Mouse (Mus musculus) forebrain, embryonic 10.5 days (tissue): ENCODE measurements around the gene Nfix. TPM values are rescaled to one million over a fixed set of nuclear protein-coding genes. Genes with fewer than 3 reads are reported as not detected.

Source experiments
- DNase-seq: peaks from one replicate; pipeline ENCODE4 v3.0.0-alpha.2; 2017; ENCODE audit warnings: low spot score; ENCODE audit errors: extremely low spot score
- H3K27ac ChIP-seq: fragments of 300-500 bp; sonication (generic); 2 replicates; pipeline ENCODE4 v1.5.1; 2016; ENCODE audit warnings: mild to moderate bottlenecking
- H3K27me3 ChIP-seq: fragments of 300-500 bp; sonication (generic); 2 replicates; pipeline ENCODE4 v1.6.1; 2016; ENCODE audit warnings: mild to moderate bottlenecking; ENCODE audit not compliant: poor library complexity, severe bottlenecking
- H3K36me3 ChIP-seq: fragments of 300-500 bp; sonication (generic); replicated peaks from 2 replicates; pipeline ENCODE4 v1.6.1; 2016; ENCODE audit warnings: mild to moderate bottlenecking, moderate library complexity
- H3K4me1 ChIP-seq: fragments of 300-500 bp; sonication (generic); 2 replicates; pipeline ENCODE4 v1.6.1; 2016
- H3K4me3 ChIP-seq: fragments of 300-500 bp; sonication (generic); 2 replicates; pipeline ENCODE4 v1.5.1; 2016; ENCODE audit warnings: mild to moderate bottlenecking, moderate library complexity
- H3K9me3 ChIP-seq: fragments of 300-500 bp; sonication (generic); 2 replicates; pipeline ENCODE4 v1.6.1; 2016; ENCODE audit warnings: mild to moderate bottlenecking, moderate library complexity
- WGBS: fragments of 180-500 bp; shearing (Covaris S2); methylation state at CpG from one replicate; pipeline ENCODE4 v1.1.7; 2016; 5-methylcytosine and 5-hydroxymethylcytosine counted together
- polyA plus RNA-seq: library from polyadenylated mRNA; unstranded; fragments of >200 nt; fragmentation: Nextera tagmentation; extraction: Ambion mirVana; gene quantifications from 2 replicates; pipeline ENCODE4 v1.2.1, GENCODE M21; 2016

The Nfix gene
- polyA plus RNA-seq, 1 experiment from 2014 or later: 1.8 TPM

DNA sequence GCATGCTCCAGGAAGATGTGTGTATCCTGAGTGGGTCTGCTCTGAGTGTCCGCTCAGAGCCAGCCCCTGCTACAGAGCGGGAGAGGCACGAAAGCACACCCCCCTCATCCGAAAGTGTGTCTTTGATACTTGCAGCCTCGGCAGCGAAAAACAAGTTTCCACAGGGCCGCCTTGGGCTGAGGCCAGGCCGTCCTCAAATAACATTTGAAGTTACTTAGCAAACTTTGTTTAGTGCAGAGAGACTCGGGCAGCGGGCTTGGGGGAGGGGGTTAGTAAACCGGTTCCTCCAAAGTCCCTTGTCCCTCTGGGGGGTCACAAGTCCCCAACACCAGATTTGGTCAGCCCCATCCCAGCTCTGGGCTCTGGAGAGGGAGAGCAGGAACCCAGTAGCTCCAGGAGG is 11.2 kb downstream of the Nfix start:
- Histone ChIP-seq H3K27ac (no peak overlapping the region), H3K27me3 (peaks cover 100% of the 10 kb centered on the region), H3K9me3 (no peaks in the 10 kb centered on the region), H3K4me3 (no peak overlapping the region), H3K4me1 (peaks cover 33% of the 10 kb centered on the region), H3K36me3 (no peaks in the 10 kb centered on the region)
- WGBS: 7% methylated on average over 11 of the region's 11 CpGs
- DNase-seq: no peak

DNA sequence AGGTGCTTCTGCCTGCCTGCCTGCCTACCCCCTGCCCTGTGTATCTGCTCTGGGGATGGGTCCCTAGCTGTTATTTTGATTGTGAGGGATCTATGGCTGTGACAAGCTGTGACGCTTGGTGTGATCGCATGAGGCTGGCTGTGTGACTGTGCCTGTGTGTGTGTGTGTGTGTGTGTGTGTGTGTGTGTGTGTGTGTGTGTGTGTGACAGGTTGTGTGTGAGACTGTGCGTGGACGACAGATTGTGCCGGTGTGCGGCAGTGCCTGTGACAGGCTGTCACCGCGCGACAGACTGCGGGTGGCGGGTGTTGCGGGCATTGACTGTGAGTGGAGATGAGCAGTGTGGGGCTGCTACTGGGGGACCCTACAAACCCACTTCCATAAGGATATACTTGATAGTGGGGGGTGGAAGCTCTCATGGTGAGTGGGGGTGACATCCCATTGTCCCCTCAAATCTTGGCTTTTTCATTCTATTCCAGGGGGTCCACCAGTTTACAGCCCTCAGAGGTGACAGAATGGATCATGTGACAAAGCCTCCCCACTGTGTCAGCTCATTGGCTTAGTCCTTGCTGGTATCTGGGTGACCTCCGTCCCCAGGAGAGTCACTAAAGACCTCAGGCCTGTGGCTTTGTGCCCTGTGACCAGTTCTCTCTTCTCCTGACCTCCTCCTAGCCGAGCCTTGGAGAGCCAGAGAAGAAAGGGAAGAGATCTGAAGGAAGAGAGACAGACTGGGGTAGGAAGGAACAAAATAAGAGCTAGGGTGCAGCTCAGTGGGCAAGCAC is 12.4 kb downstream of the Nfix start:
- Histone ChIP-seq H3K4me1 (peaks cover 28% of the 10 kb centered on the region), H3K36me3 (no peaks in the 10 kb centered on the region), H3K4me3 (no peak overlapping the region), H3K27me3 (peaks cover 100% of the 10 kb centered on the region), H3K9me3 (no peaks in the 10 kb centered on the region), H3K27ac (no peak overlapping the region)
- 1% methylated on average over 13 of the region's 14 CpGs for WGBS
- peak; percentile 15 for DNase-seq

DNA sequence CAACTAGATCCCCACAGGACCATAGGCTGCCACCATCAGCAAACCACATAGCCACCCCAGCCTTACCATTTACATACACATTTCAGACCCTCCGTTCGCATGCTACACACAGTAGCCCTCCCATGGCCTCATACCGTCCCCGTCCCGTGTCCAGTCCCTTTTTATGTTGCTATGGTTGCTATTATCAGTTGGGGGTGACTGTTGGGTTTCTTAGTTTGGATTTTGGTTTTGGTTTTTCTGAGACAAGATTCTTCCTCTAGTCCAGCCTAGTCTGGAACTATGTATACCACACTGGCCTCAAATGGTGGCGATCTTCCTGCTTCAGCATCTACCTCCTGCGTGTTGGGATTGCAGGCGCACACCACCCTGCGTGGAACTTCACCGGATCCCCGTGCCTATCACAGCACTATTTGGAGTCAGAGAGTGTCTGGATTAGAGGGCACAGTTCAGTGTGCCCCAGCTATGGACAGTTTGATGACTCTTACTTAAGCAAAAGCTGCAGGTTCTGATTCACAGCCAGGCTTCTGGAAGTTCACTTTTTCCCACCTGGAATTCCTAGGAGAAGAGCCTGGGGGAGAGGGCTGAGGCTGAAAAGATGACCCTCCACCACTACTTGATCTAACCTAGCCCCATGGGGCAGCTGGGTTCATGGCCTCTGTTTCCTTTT is 13.2 kb downstream of the Nfix start:
- H3K27me3 ChIP-seq: peaks cover 100% of the 10 kb centered on the region
- H3K27ac ChIP-seq: no peak overlapping the region
- no peak overlapping the region for H3K4me3 ChIP-seq
- 3% methylated on average over 11 of the region's 11 CpGs for WGBS
- peaks cover 31% of the 10 kb centered on the region for H3K4me1 ChIP-seq
- DNase-seq: peak; percentile 24
- H3K36me3 ChIP-seq: no peaks in the 10 kb centered on the region
- H3K9me3 ChIP-seq: no peaks in the 10 kb centered on the region

DNA sequence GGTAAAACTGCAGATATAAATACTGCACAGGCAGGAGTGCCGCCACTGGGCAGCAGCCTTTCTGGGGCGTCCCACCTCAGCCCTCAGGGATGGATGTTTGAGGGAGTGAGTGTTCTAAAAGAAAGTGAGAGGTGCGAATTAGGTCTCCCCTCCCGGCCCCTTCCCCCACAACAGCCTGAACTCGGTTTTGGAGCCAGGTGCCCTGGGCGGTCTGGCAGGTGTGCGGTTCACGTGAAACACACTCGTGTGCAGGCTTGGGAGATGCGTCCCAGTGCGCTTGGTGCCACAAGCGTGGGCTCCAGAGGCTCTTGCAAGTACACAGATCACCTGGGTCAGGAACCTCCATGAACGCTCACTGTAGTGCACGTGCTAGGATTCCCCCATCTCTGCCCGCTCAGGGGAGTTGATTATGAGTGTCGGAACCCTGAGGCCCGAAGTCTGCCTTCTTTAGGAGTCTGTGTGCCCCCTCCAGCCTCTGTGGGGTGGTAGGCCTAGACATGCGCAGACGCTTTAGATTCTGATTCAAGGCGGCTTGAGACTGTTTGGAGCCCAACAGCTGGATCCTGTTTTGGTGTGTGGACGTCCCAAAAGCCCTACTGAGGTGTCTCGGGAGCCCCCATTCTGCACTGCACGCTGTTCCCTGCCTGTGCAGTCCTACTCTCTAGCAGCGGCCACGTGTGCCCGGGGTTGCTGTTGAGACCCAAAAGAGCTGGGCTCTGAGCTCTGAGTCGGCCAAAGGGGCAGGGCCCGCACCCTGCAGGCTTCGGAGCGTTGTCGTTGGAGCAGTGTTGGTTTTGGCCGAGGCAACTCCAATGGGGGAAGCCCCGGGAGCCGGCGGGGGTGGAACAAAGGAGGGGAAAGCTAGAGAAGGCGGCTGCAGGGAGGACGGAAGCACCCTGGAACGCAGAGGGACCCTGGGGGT is 14.1 kb downstream of the Nfix start:
- no peak overlapping the region for H3K4me3 ChIP-seq

GRCm38 (mm10) chr8:84785506-84785755 is 14.7 kb downstream of the Nfix start:
- Histone ChIP-seq H3K27me3 (peaks cover 100% of the 10 kb centered on the region), H3K4me1 (peaks cover 39% of the 10 kb centered on the region), H3K4me3 (no peak overlapping the region), H3K27ac (no peak overlapping the region), H3K9me3 (no peaks in the 10 kb centered on the region), H3K36me3 (no peaks in the 10 kb centered on the region)
- peak; percentile 19 for DNase-seq
- under 1% methylated on average over 11 of the region's 11 CpGs for WGBS

More for the DNA sequence above, 14.1 kb downstream of the Nfix start:
- WGBS: under 1% methylated on average over 38 of the region's 38 CpGs
- Histone ChIP-seq H3K36me3 (no peaks in the 10 kb centered on the region), H3K27me3 (peaks cover 100% of the 10 kb centered on the region), H3K4me1 (peaks cover 39% of the 10 kb centered on the region), H3K9me3 (no peaks in the 10 kb centered on the region), H3K27ac (no peak overlapping the region)
- DNase-seq: peak; percentile 40

DNA sequence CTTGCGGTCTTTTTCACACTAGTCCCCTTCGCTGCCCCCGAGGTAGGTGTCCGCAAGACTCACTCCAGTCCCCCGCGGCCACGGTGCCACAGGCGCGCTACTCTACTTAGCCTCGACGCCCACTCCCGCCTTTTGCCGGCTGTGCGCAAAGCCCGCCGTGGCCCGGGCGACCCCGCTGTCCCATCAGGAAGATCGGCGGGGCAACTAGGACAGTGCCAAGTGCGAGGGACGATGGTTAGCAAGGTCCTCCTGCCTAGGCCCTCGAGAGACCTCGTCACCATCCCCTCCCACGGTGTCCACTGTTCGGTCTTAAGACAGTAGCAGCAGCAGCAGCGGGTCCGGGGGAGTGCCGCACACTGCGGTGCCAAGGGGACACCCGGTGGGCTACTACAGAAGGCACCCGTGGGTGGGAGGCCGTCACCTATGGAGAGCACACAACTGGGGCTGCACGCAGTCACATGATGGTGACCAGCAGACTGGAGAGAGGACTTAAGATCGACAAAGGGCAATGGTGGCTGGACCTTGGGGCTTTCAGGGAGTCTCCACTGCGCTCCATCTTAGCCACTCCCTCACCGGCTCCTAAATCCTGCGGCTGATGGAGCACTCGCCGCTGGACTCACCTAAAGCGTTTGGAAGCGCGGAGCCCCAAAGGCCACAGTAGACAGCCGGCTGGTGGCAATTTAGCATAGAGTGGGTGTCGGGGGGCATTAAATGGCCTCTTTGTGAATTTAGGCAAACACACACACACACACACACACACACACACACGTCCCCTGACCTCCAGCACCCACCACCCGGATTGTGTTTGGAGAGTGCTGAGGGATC is 15.3 kb downstream of the Nfix start:
- H3K9me3 ChIP-seq: no peaks in the 10 kb centered on the region
- peak; percentile 48 for DNase-seq
- H3K27me3 ChIP-seq: peaks cover 100% of the 10 kb centered on the region
- peaks cover 42% of the 10 kb centered on the region for H3K4me1 ChIP-seq
- H3K4me3 ChIP-seq: peak overlapping the region; percentile 5; the same call in 1 of the 2 replicates
- H3K27ac ChIP-seq: no peak overlapping the region
- under 1% methylated on average over 48 of the region's 48 CpGs for WGBS
- no peaks in the 10 kb centered on the region for H3K36me3 ChIP-seq

- peak overlapping the region; percentile 5; the same call in 1 of the 2 replicates for H3K4me3 ChIP-seq
- H3K27me3 ChIP-seq: peaks cover 100% of the 10 kb centered on the region
- DNase-seq: peak; percentile 41
- peaks cover 50% of the 10 kb centered on the region for H3K4me1 ChIP-seq
- no peak overlapping the region for H3K27ac ChIP-seq
- no peaks in the 10 kb centered on the region for H3K9me3 ChIP-seq
- WGBS: under 1% methylated on average over 33 of the region's 33 CpGs
- H3K36me3 ChIP-seq: no peaks in the 10 kb centered on the region
These were observed 16.1 kb downstream of the Nfix start for GRCm38 (mm10) chr8:84783919-84784581.

DNA sequence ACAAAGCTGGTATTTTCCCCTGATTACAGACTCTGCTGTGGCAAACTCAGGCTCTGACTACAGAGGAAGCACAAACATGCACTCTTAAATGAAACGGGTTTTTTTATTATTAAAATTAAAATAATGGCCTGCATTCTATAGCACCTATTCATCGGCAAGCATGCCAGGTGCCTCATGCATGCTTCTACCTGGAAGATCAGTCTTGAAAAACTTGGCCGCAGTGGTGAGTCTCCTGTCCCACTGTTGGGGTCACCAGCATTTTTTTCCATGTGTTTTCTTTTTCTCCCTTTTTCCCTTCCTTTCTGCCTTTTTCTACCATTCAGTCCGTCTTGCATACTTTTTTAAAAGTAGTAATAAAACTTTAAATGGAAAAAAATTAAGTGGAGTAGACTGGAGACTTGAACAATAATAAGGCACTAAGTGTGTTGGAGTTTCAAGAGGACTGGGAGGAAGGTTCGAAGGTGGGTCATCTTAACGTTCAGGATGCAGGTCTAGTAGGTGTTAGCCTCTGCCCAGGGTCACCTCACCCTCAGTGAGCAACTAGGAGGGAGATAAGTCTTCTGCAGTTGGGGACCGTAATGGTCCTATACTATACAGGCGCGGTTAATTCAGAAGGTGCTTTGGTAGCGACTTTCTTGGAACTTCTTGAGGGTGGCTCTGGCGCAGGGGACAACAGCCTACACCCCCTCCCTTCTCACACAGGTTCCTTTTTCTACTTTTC is 16.8 kb downstream of the Nfix start:
- Histone ChIP-seq H3K36me3 (no peaks in the 10 kb centered on the region), H3K9me3 (no peaks in the 10 kb centered on the region), H3K27me3 (peaks cover 100% of the 10 kb centered on the region), H3K4me3 (no peak overlapping the region), H3K27ac (no peak overlapping the region), H3K4me1 (peaks cover 57% of the 10 kb centered on the region)
- DNase-seq: peak; percentile 16
- 3% methylated on average over 11 of the region's 11 CpGs for WGBS

GRCm38 (mm10) chr8:84782680-84783079 is 17.5 kb downstream of the Nfix start:
- no peaks in the 10 kb centered on the region for H3K36me3 ChIP-seq
- no peak overlapping the region for H3K4me3 ChIP-seq
- H3K9me3 ChIP-seq: no peaks in the 10 kb centered on the region
- peaks cover 60% of the 10 kb centered on the region for H3K4me1 ChIP-seq
- WGBS: 1% methylated on average over 10 of the region's 10 CpGs
- H3K27me3 ChIP-seq: peaks cover 100% of the 10 kb centered on the region
- H3K27ac ChIP-seq: no peak overlapping the region
- peak; percentile 34 for DNase-seq

GRCm38 (mm10) chr8:84781686-84782505 is 18.2 kb downstream of the Nfix start:
- Histone ChIP-seq H3K9me3 (no peaks in the 10 kb centered on the region), H3K4me1 (peaks cover 60% of the 10 kb centered on the region), H3K4me3 (no peak overlapping the region), H3K27ac (no peak overlapping the region), H3K27me3 (peaks cover 100% of the 10 kb centered on the region), H3K36me3 (no peaks in the 10 kb centered on the region)
- 2% methylated on average over 5 of the region's 5 CpGs for WGBS
- peak; percentile 22 for DNase-seq
